1 mouse cellular context compared by ENCODE assay signal in genomic region chr7:65640672-65641071, GRCm38 (mm10).
TF ChIP-seq lines count a peak whose summit lies in the region.

No protein-coding gene starts in this region.

TF ChIP-seq in MEL, 35 proteins besides CTCF, POLR2A, EP300 and RAD21 (continued from another document):
- 0 out of 2 replicates have a peak, but pooled peaks have one; percentile 19 for TF ChIP-seq BHLHE40 (IDR thresholded peaks at IDR 0.05; ENCODE audit: borderline replicate concordance, low read depth, low read length)
- no peak for TF ChIP-seq ZMIZ1 (IDR thresholded peaks at IDR 0.05; ENCODE audit: low read depth, low read length)
- no peak for TF ChIP-seq POLR2AphosphoS5 (IDR thresholded peaks at IDR 0.05; ENCODE audit: borderline replicate concordance, low read depth, low read length)
- TF ChIP-seq MXI1 (IDR thresholded peaks at IDR 0.05; ENCODE audit: low read depth, low read length): no peak
- TF ChIP-seq JUND (IDR thresholded peaks at IDR 0.05; ENCODE audit: low read depth, low read length): no peak
- no peak for TF ChIP-seq MYC (IDR thresholded peaks at IDR 0.05; ENCODE audit: low read depth, low read length)
- TF ChIP-seq MAFK (IDR thresholded peaks at IDR 0.05; ENCODE audit: borderline replicate concordance, low read depth, low read length): no peak
- peak; percentile 81 for TF ChIP-seq TAL1 (IDR thresholded peaks at IDR 0.05; ENCODE audit: low read length)
- no peak; the same call in 1 of the 2 replicates for TF ChIP-seq RCOR1 (IDR thresholded peaks at IDR 0.05; ENCODE audit: low read depth, low read length)
- peak; percentile 93 for TF ChIP-seq MAZ (IDR thresholded peaks at IDR 0.05; ENCODE audit: low read depth, low read length)
- no peak for TF ChIP-seq KAT2A (conservative IDR thresholded peaks at IDR 0.05; ENCODE audit: low read depth, low read length)
- TF ChIP-seq NELFE (IDR thresholded peaks at IDR 0.05; ENCODE audit: low read depth, low read length): no peak
- TF ChIP-seq ZNF384 (IDR thresholded peaks at IDR 0.05; ENCODE audit: low read depth, low read length): no peak
- TF ChIP-seq NRF1 (IDR thresholded peaks at IDR 0.05; ENCODE audit: insufficient read depth, low read depth, low read length, poor library complexity, severe bottlenecking): no peak
- peak; percentile 63 for TF ChIP-seq MYB (IDR thresholded peaks at IDR 0.05; ENCODE audit: low read depth, low read length)
- no peak for TF ChIP-seq ELF1 (IDR thresholded peaks at IDR 0.05; ENCODE audit: low read depth, low read length)
TF ChIP-seq in MEL: peak in this region for 9.
